Mouse (Mus musculus) CD4-positive, CD25-positive, alpha-beta regulatory T cell, adult 4 months (primary cell): Measurements from ENCODE around the gene Gm11037. TPM values are rescaled to one million over a fixed set of nuclear protein-coding genes. Genes with fewer than 3 reads are reported as not detected.

Source experiments
- polyA plus RNA-seq, 2 experiments: library from polyadenylated mRNA; unstranded; fragments of 100-300 nt; shearing (Covaris generic); gene quantifications; one replicate each; pipeline ENCODE4 v1.2.1; 2017

The Gm11037 gene
- polyA plus RNA-seq, 2 experiments from 2014 or later = not detected

Other genes with a start within 250 kb of the Gm11037 start
- gene 4930402H24Rik, start 227.1 kb upstream of the Gm11037 start, polyA plus RNA-seq = 10 to 100 TPM; 13.0 to 13.6 TPM
- gene Atrn, start 227.0 kb upstream of the Gm11037 start, polyA plus RNA-seq = 1 to 10 TPM; 4.0 to 8.5 TPM
- gene Gfra4, start 90.4 kb upstream of the Gm11037 start, polyA plus RNA-seq = not detected
- gene Adam33, start 69.7 kb upstream of the Gm11037 start, polyA plus RNA-seq = 1 to 10 TPM in 1 of 2 experiments, under 1 TPM in 1; 0.95 to 1.9 TPM
- gene Siglec1, start 46.7 kb upstream of the Gm11037 start, polyA plus RNA-seq = not detected
- not detected for gene Hspa12b, start 6.2 kb upstream of the Gm11037 start, polyA plus RNA-seq
- 10 to 100 TPM; 37.5 to 50.3 TPM for gene 1700037H04Rik, start 26.6 kb downstream of the Gm11037 start, polyA plus RNA-seq
- 1 to 10 TPM; 2.1 to 2.5 TPM for gene Cenpb, start 46.6 kb downstream of the Gm11037 start, polyA plus RNA-seq
- gene Cdc25b, start 53.5 kb downstream of the Gm11037 start, polyA plus RNA-seq = 10 to 100 TPM; 49.8 to 63.9 TPM
- under 1 TPM; 0.34 to 0.79 TPM for gene Spef1, start 53.8 kb downstream of the Gm11037 start, polyA plus RNA-seq
- 10 to 100 TPM; 23.8 to 28.5 TPM for gene Ap5s1, start 73.6 kb downstream of the Gm11037 start, polyA plus RNA-seq
- 10 to 100 TPM; 22.5 to 34.2 TPM for gene Mavs, start 100.6 kb downstream of the Gm11037 start, polyA plus RNA-seq
- 10 to 100 TPM in 1 of 2 experiments, 1 to 10 TPM in 1; 7.7 to 12.0 TPM for gene Pank2, start 129.0 kb downstream of the Gm11037 start, polyA plus RNA-seq
- 1 to 10 TPM in 1 of 2 experiments, under 1 TPM in 1; 0.76 to 1.5 TPM for gene Rnf24, start 219.4 kb downstream of the Gm11037 start, polyA plus RNA-seq